Comparison of ENCODE assay signal across 8 mouse cellular contexts in genomic region chr7:143106672-143107465, GRCm38 (mm10). TPM values are rescaled to one million over a fixed set of nuclear protein-coding genes. Genes with fewer than 3 reads are reported as not detected.
A peak's percentile ranks its signal among the peaks of the same experiment; 100 is the strongest.
DNase-seq lines count a peak whose midpoint lies in the region; ATAC-seq and TF ChIP-seq lines count a peak whose summit lies in the region.

No protein-coding gene starts in this region.

- TF ChIP-seq CTCF in left cerebral cortex, adult 2 months (IDR thresholded peaks at IDR 0.05): no peak
- TF ChIP-seq CTCF in lung, postnatal 0 days (IDR thresholded peaks at IDR 0.05): peak; percentile 60
- TF ChIP-seq CTCF in stomach, postnatal 0 days (IDR thresholded peaks at IDR 0.05; ENCODE audit: low read depth): peak; percentile 48

- H3K9me3 ChIP-seq in heart, embryonic 11.5 days (replicated peaks; ENCODE audit: control insufficient read depth, low read length): no peaks in the 10 kb centered on the region
- H3K9me3 ChIP-seq in kidney, embryonic 14.5 days (ENCODE audit: control insufficient read depth, low read length): no peaks in the 10 kb centered on the region
- H3K9me3 ChIP-seq in lung, postnatal 0 days (ENCODE audit: low read length): no peaks in the 10 kb centered on the region
- H3K9me3 ChIP-seq in stomach, postnatal 0 days (ENCODE audit: control insufficient read depth, low read length): no peaks in the 10 kb centered on the region

- TF ChIP-seq EP300 in lung, postnatal 0 days (IDR thresholded peaks at IDR 0.05): no peak
- TF ChIP-seq EP300 in stomach, postnatal 0 days (optimal IDR thresholded peaks at IDR 0.05): no peak

- no peak for DNase-seq in left cerebral cortex, adult 2 months (ENCODE audit: extremely low spot score in 1 of 2, low spot score in 2 of 2)
- no peak for DNase-seq in left cerebral cortex, postnatal 25 days (ENCODE audit: low spot score in 2 of 2)
- peak; percentile 69 for DNase-seq in lung, postnatal 0 days (ENCODE audit: low spot score)
- DNase-seq in stomach, postnatal 0 days (ENCODE audit: low spot score): peak; percentile 92
- no peak for DNase-seq in cerebellum, adult 18-20 months

- peaks cover 50% of the 10 kb centered on the region for H3K4me1 ChIP-seq in heart, embryonic 11.5 days (ENCODE audit: control insufficient read depth, insufficient read depth, low read length)
- peaks cover 13% of the 10 kb centered on the region for H3K4me1 ChIP-seq in kidney, embryonic 14.5 days (ENCODE audit: control insufficient read depth, insufficient read depth, low read length)
- peaks cover 29% of the 10 kb centered on the region; the same call in 1 of the 2 replicates for H3K4me1 ChIP-seq in lung, postnatal 0 days (ENCODE audit: insufficient read depth, low read depth, low read length)
- H3K4me1 ChIP-seq in stomach, postnatal 0 days (replicated peaks; ENCODE audit: control insufficient read depth, insufficient read depth): 0 out of 2 replicates have a peak, but pooled peaks cover 2% of the 10 kb centered on the region

- H3K27ac ChIP-seq in left cerebral cortex, adult 2 months: no peak overlapping the region
- no peak overlapping the region for H3K27ac ChIP-seq in heart, embryonic 11.5 days (ENCODE audit: low read depth, low read length)
- H3K27ac ChIP-seq in kidney, embryonic 14.5 days (ENCODE audit: low read depth, low read length): no peak overlapping the region
- H3K27ac ChIP-seq in lung, postnatal 0 days (ENCODE audit: low read length): peak overlapping the region; percentile 54; the same call in 1 of the 2 replicates
- H3K27ac ChIP-seq in stomach, postnatal 0 days (replicated peaks): peak overlapping the region; percentile 56

- intact Hi-C loops in left cerebral cortex, adult 2 months (cut with DNase I): no loop called here
- intact Hi-C loops in left cerebral cortex, postnatal 25 days (cut with DNase I): no loop called here

- H3K4me3 ChIP-seq in left cerebral cortex, adult 2 months: peak overlapping the region; percentile 37
- peak overlapping the region; percentile 51 for H3K4me3 ChIP-seq in heart, embryonic 11.5 days (ENCODE audit: low read depth, low read length)
- peak overlapping the region; percentile 47 for H3K4me3 ChIP-seq in kidney, embryonic 14.5 days (ENCODE audit: low read length)
- H3K4me3 ChIP-seq in lung, postnatal 0 days (ENCODE audit: low read depth, low read length): peak overlapping the region; percentile 45
- peak overlapping the region; percentile 42 for H3K4me3 ChIP-seq in stomach, postnatal 0 days (ENCODE audit: low read depth, low read length)

- WGBS in heart, embryonic 11.5 days (ENCODE audit: insufficient replicate concordance): 6% methylated on average over 54 of the region's 57 CpGs
- WGBS in kidney, embryonic 14.5 days: 6% methylated on average over 54 of the region's 57 CpGs
- 9% methylated on average over 36 of the region's 57 CpGs for WGBS in lung, postnatal 0 days
- WGBS in stomach, postnatal 0 days: 6% methylated on average over 45 of the region's 57 CpGs

- H3K36me3 ChIP-seq in heart, embryonic 11.5 days (ENCODE audit: control insufficient read depth, insufficient read depth, low read length): no peaks in the 10 kb centered on the region
- no peaks in the 10 kb centered on the region for H3K36me3 ChIP-seq in kidney, embryonic 14.5 days (ENCODE audit: control insufficient read depth, insufficient read depth, low read length)
- no peaks in the 10 kb centered on the region for H3K36me3 ChIP-seq in lung, postnatal 0 days (ENCODE audit: insufficient read depth, low read length)
- H3K36me3 ChIP-seq in stomach, postnatal 0 days (ENCODE audit: control insufficient read depth, insufficient read depth, low read length): no peaks in the 10 kb centered on the region

- peak overlapping the region; percentile 69 for H3K9ac ChIP-seq in heart, embryonic 11.5 days (ENCODE audit: low read depth, low read length)
- H3K9ac ChIP-seq in kidney, embryonic 14.5 days (ENCODE audit: low read depth, low read length): peak overlapping the region; percentile 45; the same call in 1 of the 2 replicates
- H3K9ac ChIP-seq in lung, postnatal 0 days (replicated peaks; ENCODE audit: low read depth): peak overlapping the region; percentile 26
- H3K9ac ChIP-seq in stomach, postnatal 0 days (ENCODE audit: low read length): peak overlapping the region; percentile 51

- ATAC-seq in heart, embryonic 11.5 days (replicated peaks; ENCODE audit: insufficient number of reproducible peaks, low FRiP score, low TSS enrichment): 0 out of 2 replicates have a peak, but pooled peaks have one; percentile 24
- peak; percentile 54 for ATAC-seq in kidney, embryonic 14.5 days (ENCODE audit: low FRiP score, low TSS enrichment)
- peak; percentile 81 for ATAC-seq in lung, postnatal 0 days
- peak; percentile 65 for ATAC-seq in stomach, postnatal 0 days (ENCODE audit: low FRiP score, low TSS enrichment)
- ATAC-seq in cerebellum, adult (ENCODE audit: insufficient number of reproducible peaks, low FRiP score, low TSS enrichment): no peak

- peaks cover 45% of the 10 kb centered on the region for H3K27me3 ChIP-seq in heart, embryonic 11.5 days (ENCODE audit: control insufficient read depth, insufficient read depth, low read length)
- H3K27me3 ChIP-seq in kidney, embryonic 14.5 days (ENCODE audit: control insufficient read depth, insufficient read depth, low read length): peaks cover 29% of the 10 kb centered on the region
- H3K27me3 ChIP-seq in lung, postnatal 0 days (replicated peaks; ENCODE audit: insufficient read depth, low read length): peaks cover 10% of the 10 kb centered on the region
- H3K27me3 ChIP-seq in stomach, postnatal 0 days (ENCODE audit: control insufficient read depth, insufficient read depth, low read length): peaks cover 6% of the 10 kb centered on the region; the same call in 1 of the 2 replicates

- peak overlapping the region; percentile 83 for H3K4me2 ChIP-seq in heart, embryonic 11.5 days
- H3K4me2 ChIP-seq in kidney, embryonic 14.5 days (replicated peaks; ENCODE audit: low read depth, low read length): peak overlapping the region; percentile 92
- peak overlapping the region; percentile 87 for H3K4me2 ChIP-seq in lung, postnatal 0 days (replicated peaks; ENCODE audit: low read depth, low read length)
- H3K4me2 ChIP-seq in stomach, postnatal 0 days (replicated peaks; ENCODE audit: low read depth): peak overlapping the region; percentile 64

RNA-seq across cellular contexts. Expression of gene Kcnq1, which starts 0.7 kb away (rescaled TPM):
- total RNA-seq in left cerebral cortex, adult 2 months (2021): 1 to 10 TPM in 1 of 2 experiments, under 1 TPM in 1; 0.61 to 1.2 TPM
- 1 to 10 TPM in 1 of 2 experiments, under 1 TPM in 1; 0.53 to 1.4 TPM for total RNA-seq in left cerebral cortex, postnatal 25 days (2021)
- 9.2 and 12.1 TPM in 2 replicates for polyA plus RNA-seq in heart, embryonic 11.5 days (2014; fragmentation: Nextera tagmentation; extraction: Ambion mirVana)
- polyA plus RNA-seq in kidney, embryonic 14.5 days (2014; fragmentation: Nextera tagmentation; extraction: Ambion mirVana): 4.0 and 5.4 TPM in 2 replicates
- polyA plus RNA-seq in lung, postnatal 0 days (2015; fragmentation: Nextera tagmentation; extraction: Ambion mirVana): 11.8 and 13.0 TPM in 2 replicates
- polyA plus RNA-seq in stomach, postnatal 0 days (2015; fragmentation: Nextera tagmentation; extraction: Ambion mirVana): 17.8 and 21.2 TPM in 2 replicates

RNA-seq across cellular contexts. Expression of gene Trpm5, which starts 12.4 kb away (rescaled TPM):
- total RNA-seq in left cerebral cortex, adult 2 months (2021): not detected
- not detected for total RNA-seq in left cerebral cortex, postnatal 25 days (2021)
- 1.2 and 2.4 TPM in 2 replicates for polyA plus RNA-seq in heart, embryonic 11.5 days (2014; fragmentation: Nextera tagmentation; extraction: Ambion mirVana)
- polyA plus RNA-seq in kidney, embryonic 14.5 days (2014; fragmentation: Nextera tagmentation; extraction: Ambion mirVana): 4.4 and 4.9 TPM in 2 replicates
- 0.65 and 0.72 TPM in 2 replicates for polyA plus RNA-seq in lung, postnatal 0 days (2015; fragmentation: Nextera tagmentation; extraction: Ambion mirVana)
- 2.0 and 3.3 TPM in 2 replicates for polyA plus RNA-seq in stomach, postnatal 0 days (2015; fragmentation: Nextera tagmentation; extraction: Ambion mirVana)

RNA-seq across cellular contexts. Expression of gene Tssc4, which starts 37.8 kb away (rescaled TPM):
- total RNA-seq in left cerebral cortex, adult 2 months (2021): 10 to 100 TPM; 38.0 to 41.5 TPM
- 10 to 100 TPM; 40.1 to 45.4 TPM for total RNA-seq in left cerebral cortex, postnatal 25 days (2021)
- 36.2 and 48.4 TPM in 2 replicates for polyA plus RNA-seq in heart, embryonic 11.5 days (2014; fragmentation: Nextera tagmentation; extraction: Ambion mirVana)
- polyA plus RNA-seq in kidney, embryonic 14.5 days (2014; fragmentation: Nextera tagmentation; extraction: Ambion mirVana): 74.4 and 95.1 TPM in 2 replicates
- polyA plus RNA-seq in lung, postnatal 0 days (2015; fragmentation: Nextera tagmentation; extraction: Ambion mirVana): 52.3 and 54.5 TPM in 2 replicates
- polyA plus RNA-seq in stomach, postnatal 0 days (2015; fragmentation: Nextera tagmentation; extraction: Ambion mirVana): 44.7 and 46.9 TPM in 2 replicates

RNA-seq across cellular contexts. Expression of gene Cd81, which starts 54.3 kb away (rescaled TPM):
- 100 to 1,000 TPM; 380 to 388 TPM for total RNA-seq in left cerebral cortex, adult 2 months (2021)
- 100 to 1,000 TPM; 407 to 414 TPM for total RNA-seq in left cerebral cortex, postnatal 25 days (2021)
- polyA plus RNA-seq in heart, embryonic 11.5 days (2014; fragmentation: Nextera tagmentation; extraction: Ambion mirVana): 632 and 701 TPM in 2 replicates
- 477 and 494 TPM in 2 replicates for polyA plus RNA-seq in kidney, embryonic 14.5 days (2014; fragmentation: Nextera tagmentation; extraction: Ambion mirVana)
- 724 and 747 TPM in 2 replicates for polyA plus RNA-seq in lung, postnatal 0 days (2015; fragmentation: Nextera tagmentation; extraction: Ambion mirVana)
- polyA plus RNA-seq in stomach, postnatal 0 days (2015; fragmentation: Nextera tagmentation; extraction: Ambion mirVana): 372 and 381 TPM in 2 replicates

Comparison
In these comparisons a context has a peak if more than half of its experiments do, and no peak if none do; other contexts are left out.
1. DNase-seq: peak in lung, postnatal 0 days (single experiment) and stomach, postnatal 0 days (single experiment); none in left cerebral cortex, adult 2 months (0 of 2), left cerebral cortex, postnatal 25 days (0 of 2) and cerebellum, adult 18-20 months (0 of 2).
2. H3K27ac ChIP-seq: peak in lung, postnatal 0 days (single experiment) and stomach, postnatal 0 days (single experiment); none in left cerebral cortex, adult 2 months (single experiment), heart, embryonic 11.5 days (single experiment) and kidney, embryonic 14.5 days (single experiment).
3. Peak in every context shown above with its lines, with median percentiles within 50 percentile points of each other: H3K4me3 ChIP-seq, H3K4me2 ChIP-seq and H3K9ac ChIP-seq.